Mouse (Mus musculus) NIH3T3 (cell line): ENCODE measurements around the gene Spryd3.
A peak's percentile ranks its signal among the peaks of the same experiment; 100 is the strongest.
"Not testable (repeated sequence)": the region's sequence is repeated elsewhere in the genome, so short reads cannot be mapped to it uniquely, and the experiment has no call there.

ENCODE experiments used
- DNase-seq: peaks from one replicate; pipeline ENCODE4 v3.0.0-alpha.2; 2012; ENCODE audit warnings: low read depth

Spryd3 gene

GRCm38 (mm10) chr15:102099771-102100160, 36.3 kb downstream of the Spryd3 start:
- DNase-seq: no peak

- DNase-seq: peak; percentile 67
These were observed 36.8 kb downstream of the Spryd3 start for GRCm38 (mm10) chr15:102099260-102099659.

GRCm38 (mm10) chr15:102097991-102098555, 38.0 kb downstream of the Spryd3 start:
- DNase-seq: peak; percentile 68

DNA sequence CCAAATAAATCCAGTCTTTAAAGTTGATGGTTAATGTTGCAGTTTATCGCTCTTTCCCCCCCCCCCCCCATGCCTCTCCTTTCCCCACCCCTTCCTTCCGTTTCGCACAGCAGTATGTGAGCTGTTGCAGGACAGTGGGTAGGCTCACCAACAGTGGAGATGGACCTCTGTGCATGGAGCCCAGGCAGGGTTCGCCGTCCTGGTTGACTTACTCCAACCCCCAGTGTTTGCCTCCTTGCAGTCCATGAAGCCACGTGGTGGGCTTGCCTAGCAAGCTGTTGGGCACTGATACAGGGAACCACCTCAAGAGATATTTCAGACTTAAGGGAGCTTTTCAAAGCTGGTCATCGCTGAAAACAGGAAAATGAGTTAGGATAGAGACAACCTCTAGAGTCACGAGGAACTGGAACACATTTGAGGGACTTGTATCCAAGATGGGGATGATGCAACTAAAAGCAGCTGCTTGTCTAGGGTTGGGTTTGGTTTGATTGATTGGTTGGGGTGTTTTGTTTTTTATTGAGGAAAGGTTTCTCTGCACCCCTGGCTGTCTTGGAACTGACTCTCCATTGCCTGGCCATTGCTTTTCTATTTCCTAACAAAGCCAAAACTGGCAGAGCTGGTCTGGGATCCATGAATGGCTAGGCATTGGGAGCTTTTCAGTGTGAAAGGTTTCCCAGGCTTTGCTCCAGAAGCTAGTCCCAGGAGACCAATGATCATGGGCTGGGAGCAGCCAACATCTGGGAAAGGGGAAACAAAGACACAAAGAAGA, 38.7 kb downstream of the Spryd3 start:
- DNase-seq: peak; percentile 84

DNA sequence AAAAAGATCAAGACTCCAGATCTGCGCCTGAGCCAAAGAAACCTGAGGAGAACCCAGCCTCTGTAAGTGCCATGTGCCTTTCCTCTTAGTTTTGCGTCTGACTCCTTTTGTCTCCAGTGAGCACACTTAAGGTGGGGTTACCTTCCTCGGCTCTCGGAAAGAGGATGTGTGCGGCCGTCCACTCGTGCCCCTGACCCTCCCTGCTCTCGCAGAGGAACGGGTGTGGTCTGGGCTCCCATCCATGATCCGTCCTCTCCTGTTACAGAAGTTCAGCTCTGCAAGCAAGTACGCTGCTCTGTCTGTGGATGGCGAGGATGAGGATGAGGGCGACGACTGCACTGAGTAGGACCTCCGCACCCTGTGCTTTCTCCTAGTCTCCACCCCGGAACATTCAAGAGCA, 41.0 kb downstream of the Spryd3 start:
- DNase-seq: no peak

DNA sequence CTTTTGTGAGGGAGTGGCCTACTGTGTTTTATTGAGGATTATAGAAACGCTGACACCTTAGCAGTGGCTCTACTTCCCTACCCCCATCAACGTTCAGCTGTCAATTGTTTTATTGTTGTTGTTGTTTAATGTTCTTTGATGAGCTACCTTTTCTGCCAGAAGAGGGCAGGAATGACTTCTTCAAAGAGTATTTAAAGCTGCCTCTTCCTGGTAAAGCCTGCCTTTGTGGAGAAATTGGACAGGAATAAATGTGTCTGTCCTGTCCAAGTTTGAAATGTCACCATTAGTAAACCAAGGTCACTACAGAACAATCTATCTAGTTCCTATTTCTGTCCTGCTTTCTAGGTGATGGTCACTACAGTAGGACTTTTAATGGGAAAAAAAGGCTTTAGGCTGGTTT, 41.9 kb downstream of the Spryd3 start:
- DNase-seq: no peak

DNA sequence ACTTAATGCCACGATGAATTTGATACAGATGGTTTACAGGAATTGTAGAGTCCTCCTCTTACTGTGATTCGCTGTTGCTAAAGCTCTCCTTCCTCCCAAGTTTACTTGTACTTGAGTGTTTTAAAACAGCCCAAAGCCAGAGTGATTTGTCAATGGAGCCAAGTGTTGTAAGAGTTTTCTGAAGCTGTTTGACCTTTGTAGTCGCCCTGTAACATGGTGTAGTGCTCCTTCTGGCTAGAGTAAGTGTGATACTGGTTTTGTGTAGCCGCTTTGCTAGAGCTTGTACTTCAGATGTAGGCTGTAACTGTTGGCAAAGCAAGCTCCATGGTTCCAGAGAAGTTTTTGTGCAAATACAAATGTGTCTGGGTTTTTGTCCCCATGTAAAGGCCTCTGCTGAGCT, 43.8 kb downstream of the Spryd3 start:
- DNase-seq: no peak

DNA sequence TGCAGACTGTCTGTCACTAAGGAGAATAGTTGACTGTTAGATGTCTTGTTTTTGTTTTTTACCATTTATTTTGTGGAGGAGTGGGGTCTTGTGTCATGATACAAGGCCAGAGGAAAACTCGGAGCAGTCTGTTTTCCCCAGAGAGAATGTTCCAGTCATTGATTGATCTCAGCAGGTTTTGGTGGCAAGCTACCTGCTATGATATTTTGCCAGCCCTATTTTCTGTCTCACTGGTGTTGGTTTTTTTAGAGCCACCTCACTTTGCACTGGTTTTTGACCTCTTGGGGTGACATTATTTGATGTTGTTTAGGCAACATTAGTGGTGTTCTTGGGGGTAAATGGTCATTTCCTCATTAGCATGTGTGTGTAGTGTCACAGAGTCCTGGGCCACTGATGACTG, 44.3 kb downstream of the Spryd3 start:
- DNase-seq: no peak

DNA sequence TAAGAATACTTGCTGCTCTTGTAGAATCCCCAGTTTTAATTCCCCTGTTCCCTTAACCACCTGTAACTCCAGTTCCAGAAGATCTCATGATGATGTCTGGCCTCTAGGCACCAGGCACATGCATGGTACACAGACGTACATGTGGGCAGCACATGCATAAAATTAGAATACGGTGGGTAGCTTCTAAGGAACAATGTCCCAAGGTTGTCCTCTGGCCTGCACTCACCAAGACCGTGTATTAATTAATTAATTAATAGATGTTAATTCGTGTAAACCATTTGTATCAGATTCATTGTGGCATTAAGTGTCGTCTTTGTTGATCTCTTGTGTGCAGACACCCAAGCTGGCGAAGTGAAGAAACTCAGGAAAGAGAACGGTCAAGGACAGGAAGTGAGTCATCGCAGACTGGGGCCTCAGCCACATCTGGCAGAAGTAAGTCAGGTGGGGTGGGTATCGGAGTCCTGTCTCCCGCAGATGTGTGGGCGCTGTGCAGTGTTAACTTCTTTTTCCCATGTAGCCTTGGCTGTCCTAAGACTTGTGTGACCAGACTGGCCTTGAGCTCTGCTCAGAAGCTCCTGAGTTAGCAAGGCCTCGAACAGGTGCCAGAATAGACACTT, 44.9 kb downstream of the Spryd3 start:
- peak; percentile 50 for DNase-seq

GRCm38 (mm10) chr15:102089914-102090585, 46.0 kb downstream of the Spryd3 start:
- DNase-seq: no peak

- no peak for DNase-seq
These were observed 53.0 kb downstream of the Spryd3 start for GRCm38 (mm10) chr15:102083028-102083427.

DNA sequence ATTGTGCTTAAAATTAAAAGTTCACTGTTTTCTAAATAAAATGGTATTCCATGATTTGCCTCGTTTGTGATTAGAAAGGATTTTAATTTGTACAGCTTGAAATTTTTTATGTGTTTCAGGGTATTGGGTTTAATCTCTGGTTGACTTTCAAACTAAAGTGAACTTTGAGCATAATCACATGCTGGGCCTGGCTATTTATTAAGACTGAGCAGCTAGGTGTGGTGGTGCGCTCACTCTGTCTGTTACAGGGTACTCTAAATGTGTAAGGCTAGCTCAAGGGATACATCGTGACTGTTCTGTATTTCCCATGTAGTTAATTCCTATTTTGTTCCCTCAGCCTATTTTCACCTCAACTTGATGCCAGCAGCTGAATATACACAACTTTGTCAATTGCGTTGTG, 53.9 kb downstream of the Spryd3 start:
- no peak for DNase-seq

GRCm38 (mm10) chr15:102080429-102080828, 55.6 kb downstream of the Spryd3 start:
- DNase-seq: no peak

- not testable (repeated sequence) for DNase-seq
These were observed 56.1 kb downstream of the Spryd3 start for GRCm38 (mm10) chr15:102079924-102080323.

DNA sequence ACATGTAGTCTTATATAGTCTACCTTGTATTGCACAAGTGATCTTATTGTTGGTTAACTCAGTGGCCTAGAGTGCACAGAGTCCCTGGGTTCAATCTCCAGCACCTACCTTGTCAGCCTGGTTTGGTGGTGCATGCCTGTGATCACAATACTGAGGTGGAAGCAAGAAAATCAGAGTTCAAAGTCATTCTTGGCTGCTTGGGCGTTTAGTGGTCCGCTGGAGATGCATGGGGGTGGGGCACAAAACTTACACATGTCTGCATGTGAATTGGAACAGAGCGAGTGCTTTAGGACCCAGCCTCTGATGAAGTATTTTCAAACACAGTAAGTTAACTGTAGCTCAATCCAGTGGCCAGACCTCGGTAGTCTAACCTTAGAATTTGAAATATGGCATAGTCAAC, 56.8 kb downstream of the Spryd3 start:
- DNase-seq: no peak

DNA sequence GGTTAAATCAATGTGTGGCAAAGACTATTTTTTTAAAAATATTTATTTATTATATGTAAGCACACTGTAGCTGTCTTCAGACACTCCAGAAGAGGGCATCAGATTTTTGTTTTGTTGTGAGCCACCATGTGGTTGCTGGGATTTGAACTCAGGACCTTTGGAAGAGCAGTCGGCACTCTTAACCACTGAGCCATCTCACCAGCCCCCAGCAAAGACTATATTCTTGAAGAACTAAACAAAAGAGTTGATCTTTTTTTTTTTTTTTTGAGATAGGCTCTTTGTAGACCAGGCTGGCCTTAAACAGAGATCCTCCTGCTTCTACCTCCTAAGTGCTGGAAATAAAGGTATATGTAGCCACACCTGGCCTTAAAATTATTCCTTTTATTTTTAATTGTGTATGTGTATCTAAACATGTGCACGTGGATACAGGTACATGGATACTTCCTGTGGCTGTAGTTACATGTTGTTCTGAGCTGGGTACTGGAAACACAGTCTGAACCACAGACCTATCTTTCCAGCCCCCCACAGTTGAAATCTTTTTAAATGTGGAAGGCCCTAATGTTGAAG, 58.8 kb downstream of the Spryd3 start:
- no peak for DNase-seq

DNA sequence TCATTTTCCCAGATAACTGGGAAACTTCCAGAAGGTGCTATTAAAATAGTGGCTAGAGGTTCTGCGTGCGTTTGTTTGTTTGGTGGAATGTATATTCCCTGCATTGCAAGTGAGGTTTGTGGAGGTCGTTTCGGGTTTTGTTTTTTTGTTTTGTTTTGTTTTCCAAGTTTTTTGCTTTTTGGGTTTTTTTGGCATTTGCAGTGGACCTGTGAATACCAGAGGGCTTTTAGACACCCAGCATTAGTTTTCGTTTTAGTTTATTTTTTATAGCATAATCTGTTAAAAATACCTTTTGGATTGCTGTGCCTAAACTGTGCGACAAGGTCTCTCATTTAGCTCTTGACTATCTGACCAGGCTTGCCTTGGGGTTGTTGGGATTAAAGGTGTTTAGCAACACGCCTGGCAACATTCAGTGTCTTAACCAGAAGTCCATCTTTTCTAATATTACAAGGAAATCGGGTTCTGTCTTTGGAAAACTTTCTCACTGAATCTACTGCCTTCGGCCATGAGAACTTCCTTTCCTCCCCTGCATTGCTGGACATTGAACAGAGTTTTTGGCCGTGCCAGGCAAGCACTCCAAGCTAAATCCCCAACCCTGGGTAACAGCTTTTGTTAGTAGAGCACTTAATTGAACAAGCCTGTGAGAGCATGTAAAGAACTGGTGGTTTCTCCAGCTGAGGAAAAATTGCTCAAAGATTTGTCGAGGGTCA, 61.0 kb downstream of the Spryd3 start:
- DNase-seq: no peak

- DNase-seq: peak; percentile 74
These were observed 61.8 kb downstream of the Spryd3 start for GRCm38 (mm10) chr15:102074070-102074731.

- peak; percentile 100 for DNase-seq
These were observed 62.4 kb downstream of the Spryd3 start, which contains the start of gene Eif4b for GRCm38 (mm10) chr15:102073559-102074069. Gene Eif4b, plus strand, starts transcription at chr15:102073773.

GRCm38 (mm10) chr15:102072963-102073558, 63.0 kb downstream of the Spryd3 start:
- no peak for DNase-seq
